Mouse (Mus musculus): ENCODE data around the gene Svip. TPM values are rescaled to one million over a fixed set of nuclear protein-coding genes. Genes with fewer than 3 reads are reported as not detected.

Gene Svip
- polyA plus RNA-seq, 1 experiment from 2014 or later, result 19.1 TPM

Other genes with a start within 250 kb of the Svip start
- 49.0 and 58.7 TPM in 2 replicates for gene Gas2, start 144.0 kb downstream of the Svip start, polyA plus RNA-seq (2014; fragmentation: Nextera tagmentation; extraction: Ambion mirVana)
- 14.7 and 17.3 TPM in 2 replicates for gene Fancf, start 143.8 kb downstream of the Svip start, polyA plus RNA-seq (2014; fragmentation: Nextera tagmentation; extraction: Ambion mirVana)
- gene 1700015G11Rik, start 9.7 kb upstream of the Svip start, polyA plus RNA-seq (2014; fragmentation: Nextera tagmentation; extraction: Ambion mirVana), result not detected in 2 replicates

Data from neural tube, embryonic 11.5 days (tissue).